Mouse (Mus musculus): ENCODE measurements around the gene Xlr5a. TPM values are rescaled to one million over a fixed set of nuclear protein-coding genes. Genes with fewer than 3 reads are reported as not detected.

Xlr5a gene
- 0.10 TPM in 1 of 2 replicates, not detected in the other for polyA plus RNA-seq (2015; fragmentation: Nextera tagmentation; extraction: Ambion mirVana)

DNA sequence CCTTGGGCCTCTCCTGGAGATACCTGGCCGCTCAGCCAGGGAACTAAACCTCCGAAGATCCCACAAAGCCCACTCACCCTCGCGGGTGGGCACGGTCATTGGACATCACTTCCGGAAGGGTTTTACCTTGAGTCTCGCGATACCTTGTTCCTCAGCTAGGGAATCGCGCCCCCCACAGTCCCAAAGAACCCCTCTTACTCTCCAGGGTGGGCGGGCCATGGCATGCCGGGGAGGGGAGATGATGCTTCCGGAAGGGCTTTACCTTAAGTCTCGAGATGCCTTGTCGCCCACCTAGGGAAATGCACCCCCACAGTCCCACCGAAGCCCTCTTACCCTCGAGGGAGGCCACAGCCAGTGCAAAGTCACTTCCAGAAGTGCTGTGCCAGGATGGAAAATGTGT, at the start of gene Xlr5a, which contains the start of gene Xlr5c:
Gene Xlr5a (minus strand): TSS at position 101 of the 400 bp plus-strand sequence.
Gene Xlr5c (minus strand): TSS at position 101 of the 400 bp plus-strand sequence.

DNA sequence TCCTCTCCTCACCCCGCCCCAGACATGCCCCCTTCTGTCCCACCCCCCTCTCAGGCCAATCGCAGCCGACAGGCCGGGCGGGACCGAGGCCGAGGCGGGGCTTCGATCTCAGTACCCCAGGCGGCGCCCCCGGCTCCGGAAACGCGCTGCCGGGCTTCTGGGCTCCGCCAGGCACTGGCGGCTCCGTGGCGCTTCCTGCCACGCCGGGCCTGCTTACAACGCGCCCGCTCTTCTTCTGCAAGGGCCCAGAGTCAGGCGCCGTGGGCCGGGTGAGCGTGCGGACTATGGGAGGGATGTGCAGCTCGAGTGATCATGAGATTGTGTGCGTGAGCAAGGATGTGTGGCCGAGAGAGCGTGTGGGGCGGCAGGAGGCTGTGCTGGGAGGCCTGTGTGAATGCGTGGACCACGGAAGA, 49.7 kb upstream of the Xlr5a start, which contains the start of gene Zfp275:
Gene Zfp275 (plus strand): TSS at position 139 of the 413 bp plus-strand sequence.

DNA sequence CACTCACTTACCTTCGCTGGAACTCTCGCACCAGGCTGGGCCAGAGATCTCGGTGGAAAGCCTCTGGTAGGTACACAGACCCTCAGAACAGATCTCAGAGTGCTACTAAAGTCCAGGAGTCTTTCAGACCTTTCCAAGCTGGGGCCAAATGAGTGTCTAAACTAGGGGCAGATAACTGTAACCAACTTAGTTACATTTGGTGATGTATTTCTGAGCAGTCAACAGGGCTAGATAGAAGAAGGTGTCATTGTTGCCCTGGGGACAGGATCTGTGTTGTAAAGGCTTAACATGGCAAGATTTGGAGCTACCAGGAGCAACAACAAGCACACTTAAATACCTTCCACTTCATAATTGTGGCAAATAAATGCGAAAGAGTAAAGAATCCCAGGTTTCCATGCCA, 44.0 kb upstream of the Xlr5a start, which contains the start of gene Gm45015:
Gene Gm45015 (minus strand): TSS at position 101 of the 400 bp plus-strand sequence.

GRCm38 (mm10) chrX:73265270-73265669, 27.5 kb downstream of the Xlr5a start, which contains the start of gene Xlr3c:
Xlr3c (minus strand) TSS chrX:73265390.

GRCm38 (mm10) chrX:73242821-73243325, 49.9 kb downstream of the Xlr5a start, which contains the start of gene Xlr4c:
Xlr4c (minus strand) TSS chrX:73243130.

DNA sequence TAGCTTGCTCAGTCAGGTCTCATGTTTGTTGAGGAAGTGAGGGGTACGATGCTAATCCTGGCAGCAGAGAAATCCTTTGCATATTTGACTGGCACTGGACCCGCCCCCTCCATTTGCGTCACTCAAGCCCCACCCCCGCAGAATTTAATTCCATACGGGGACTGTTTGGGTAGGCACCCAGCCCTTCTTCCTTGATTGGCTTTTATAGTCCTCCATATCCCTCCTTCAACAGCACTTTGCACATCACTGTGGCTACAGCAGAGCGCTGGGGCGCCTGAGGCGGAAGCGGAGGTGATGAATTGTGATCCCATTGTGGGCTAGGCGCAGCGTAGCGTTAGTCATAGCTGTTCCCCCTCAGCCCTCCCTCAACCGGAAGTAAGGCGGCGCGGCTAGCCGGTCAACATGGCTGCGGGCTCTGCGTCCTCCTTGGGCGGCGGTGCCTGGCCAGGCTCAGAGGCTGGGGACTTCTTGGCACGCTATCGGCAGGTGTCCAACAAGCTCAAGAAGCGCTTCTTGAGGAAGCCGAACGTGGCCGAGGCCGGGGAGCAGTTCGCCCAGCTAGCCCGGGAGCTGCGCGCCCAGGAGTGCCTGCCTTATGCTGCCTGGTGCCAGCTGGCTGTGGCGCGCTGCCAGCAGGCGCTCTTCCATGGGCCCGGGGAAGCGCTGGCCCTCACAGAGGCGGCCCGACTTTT, 64.7 kb downstream of the Xlr5a start, which contains the start of gene F8a:
Gene F8a (plus strand): TSS at position 378 of the 692 bp plus-strand sequence.

DNA sequence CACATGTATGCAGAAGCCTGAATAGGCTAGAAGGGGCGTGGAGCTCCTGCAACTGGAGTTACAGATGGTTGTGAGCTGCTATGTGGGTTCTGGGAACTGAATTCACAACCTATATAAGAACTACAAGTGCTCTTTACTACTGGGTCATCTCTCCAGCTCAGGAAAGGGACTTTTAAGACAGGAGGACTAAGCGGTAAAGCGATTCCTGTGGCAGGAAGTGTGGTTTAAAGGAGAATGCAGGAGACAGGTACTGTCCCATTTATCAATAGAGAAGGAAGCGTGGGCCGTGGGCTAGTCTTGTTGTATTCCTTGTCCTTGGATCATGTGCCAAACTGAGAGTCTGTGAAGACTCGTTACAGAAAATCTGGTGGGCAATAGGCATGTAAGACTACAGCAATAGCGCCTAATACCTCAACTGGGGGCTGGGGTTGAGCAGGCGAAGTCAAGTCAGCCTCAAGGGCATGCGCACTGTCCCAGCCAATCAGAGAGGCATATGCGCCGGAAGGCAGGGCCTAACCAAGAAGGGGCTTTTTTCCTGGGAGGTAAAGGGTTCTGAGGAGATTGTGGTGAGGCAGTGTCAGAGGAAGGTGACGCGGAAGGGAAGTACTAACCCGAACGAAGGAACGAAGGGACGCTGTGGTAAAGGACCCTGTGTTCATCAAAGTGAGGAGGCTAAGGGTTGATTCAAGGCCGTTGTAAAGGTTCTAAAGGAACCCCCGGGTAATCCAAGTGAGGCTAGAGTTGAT, 78.8 kb downstream of the Xlr5a start, which contains the start of gene Xlr4b:
Gene Xlr4b (plus strand): TSS at position 515 of the 746 bp plus-strand sequence.

GRCm38 (mm10) chrX:73191934-73192333, 100.8 kb downstream of the Xlr5a start, which contains the start of gene Xlr3b:
Xlr3b (plus strand) TSS chrX:73192207.

GRCm38 (mm10) chrX:73176889-73177288, 115.9 kb downstream of the Xlr5a start, which contains the start of gene Spin2d:
Spin2d (minus strand) TSS chrX:73176989.

DNA sequence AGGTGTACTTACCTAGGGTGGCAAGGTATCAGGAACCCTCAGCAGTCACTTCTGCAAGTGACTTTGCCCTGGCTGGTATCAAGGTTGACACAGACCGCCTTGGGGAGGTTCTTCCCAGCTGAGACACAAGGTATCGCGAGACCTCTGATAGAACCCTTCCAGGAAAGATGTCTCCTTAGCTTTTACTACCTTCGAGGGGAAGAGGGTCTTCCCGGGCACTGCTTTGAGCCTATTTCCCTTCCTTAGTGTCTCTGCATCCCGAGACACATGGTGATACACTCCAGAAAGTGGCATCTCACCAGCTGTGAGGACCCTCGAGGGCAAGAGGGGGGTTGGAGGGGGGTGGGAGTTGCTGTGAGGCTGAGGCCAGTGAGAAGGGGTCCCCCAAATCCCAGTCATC, 143.4 kb downstream of the Xlr5a start, which contains the start of gene DXBay18:
Gene DXBay18 (minus strand): TSS at position 101 of the 400 bp plus-strand sequence.

GRCm38 (mm10) chrX:73148496-73148895, 144.3 kb downstream of the Xlr5a start, which contains the start of gene Xlr5b:
Xlr5b (plus strand) TSS chrX:73148796.

DNA sequence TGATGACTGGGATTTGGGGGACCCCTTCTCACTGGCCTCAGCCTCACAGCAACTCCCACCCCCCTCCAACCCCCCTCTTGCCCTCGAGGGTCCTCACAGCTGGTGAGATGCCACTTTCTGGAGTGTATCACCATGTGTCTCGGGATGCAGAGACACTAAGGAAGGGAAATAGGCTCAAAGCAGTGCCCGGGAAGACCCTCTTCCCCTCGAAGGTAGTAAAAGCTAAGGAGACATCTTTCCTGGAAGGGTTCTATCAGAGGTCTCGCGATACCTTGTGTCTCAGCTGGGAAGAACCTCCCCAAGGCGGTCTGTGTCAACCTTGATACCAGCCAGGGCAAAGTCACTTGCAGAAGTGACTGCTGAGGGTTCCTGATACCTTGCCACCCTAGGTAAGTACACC, 176.0 kb downstream of the Xlr5a start, which contains the start of gene Gm14685:
Gene Gm14685 (plus strand): TSS at position 301 of the 400 bp plus-strand sequence.

DNA sequence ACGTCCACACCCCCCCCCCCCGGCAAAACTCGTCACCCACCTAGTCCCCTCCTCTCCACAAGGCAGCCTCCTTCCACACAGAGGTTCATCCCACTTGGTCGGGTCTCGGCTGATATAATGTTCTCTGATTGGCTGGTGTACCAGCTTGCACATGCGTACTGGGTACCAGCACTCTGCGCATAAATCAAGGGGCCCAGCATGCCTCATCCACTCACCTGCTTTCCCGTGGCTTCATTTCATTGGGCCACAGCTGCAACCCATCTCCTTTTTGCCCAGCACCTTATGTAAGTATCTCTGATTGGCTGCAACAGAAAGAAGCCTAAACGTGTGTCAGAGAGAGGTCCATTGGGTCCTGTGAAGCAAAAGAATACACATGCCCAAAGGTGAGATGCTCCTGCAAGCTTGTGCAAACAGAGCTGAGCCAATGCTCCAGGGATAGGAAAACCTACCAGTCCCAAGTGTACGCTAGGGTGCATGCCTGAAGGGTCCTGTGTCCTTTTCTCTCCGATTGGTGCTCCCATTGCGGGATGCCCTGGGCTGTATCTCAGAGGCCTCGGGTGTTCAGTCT, 195.8 kb downstream of the Xlr5a start, which contains the start of gene Xlr3a:
Gene Xlr3a (minus strand): TSS at position 155 of the 568 bp plus-strand sequence.

GRCm38 (mm10) chrX:73082267-73083055, 210.3 kb downstream of the Xlr5a start, which contains the start of gene Xlr4a:
Xlr4a (minus strand) TSS chrX:73082478.

GRCm38 (mm10) chrX:73064415-73064793, 228.4 kb downstream of the Xlr5a start, which contains the start of gene Pnma3:
Pnma3 (plus strand) TSS chrX:73064787.

Other genes starting within 250 kb of the Xlr5a start
- gene Pnma3, start 228.2 kb downstream of the Xlr5a start, polyA plus RNA-seq (2015; fragmentation: Nextera tagmentation; extraction: Ambion mirVana), result not detected in 2 replicates
- gene Xlr4a, start 210.5 kb downstream of the Xlr5a start, polyA plus RNA-seq (2015; fragmentation: Nextera tagmentation; extraction: Ambion mirVana), result 2.6 TPM in 1 of 2 replicates, not detected in the other
- 0.58 and 3.1 TPM in 2 replicates for gene Xlr3a, start 195.9 kb downstream of the Xlr5a start, polyA plus RNA-seq (2015; fragmentation: Nextera tagmentation; extraction: Ambion mirVana)
- gene Gm14685, start 175.9 kb downstream of the Xlr5a start, polyA plus RNA-seq (2015; fragmentation: Nextera tagmentation; extraction: Ambion mirVana), result 0.14 and 0.23 TPM in 2 replicates
- not detected in 2 replicates for gene Xlr5b, start 144.2 kb downstream of the Xlr5a start, polyA plus RNA-seq (2015; fragmentation: Nextera tagmentation; extraction: Ambion mirVana)
- not detected in 2 replicates for gene DXBay18, start 143.5 kb downstream of the Xlr5a start, polyA plus RNA-seq (2015; fragmentation: Nextera tagmentation; extraction: Ambion mirVana)
- gene Spin2d, start 116.0 kb downstream of the Xlr5a start, polyA plus RNA-seq (2015; fragmentation: Nextera tagmentation; extraction: Ambion mirVana), result not detected in 2 replicates
- 0.79 and 15.1 TPM in 2 replicates for gene Xlr3b, start 100.8 kb downstream of the Xlr5a start, polyA plus RNA-seq (2015; fragmentation: Nextera tagmentation; extraction: Ambion mirVana)
- 0.17 and 3.3 TPM in 2 replicates for gene Xlr4b, start 78.6 kb downstream of the Xlr5a start, polyA plus RNA-seq (2015; fragmentation: Nextera tagmentation; extraction: Ambion mirVana)
- 21.2 and 24.6 TPM in 2 replicates for gene F8a, start 64.7 kb downstream of the Xlr5a start, polyA plus RNA-seq (2015; fragmentation: Nextera tagmentation; extraction: Ambion mirVana)
- gene Xlr4c, start 49.8 kb downstream of the Xlr5a start, polyA plus RNA-seq (2015; fragmentation: Nextera tagmentation; extraction: Ambion mirVana), result 0.25 TPM in 1 of 2 replicates, not detected in the other
- gene Xlr3c, start 27.6 kb downstream of the Xlr5a start, polyA plus RNA-seq (2015; fragmentation: Nextera tagmentation; extraction: Ambion mirVana), result not detected in 2 replicates
- not detected in 2 replicates for gene Xlr5c, start within 50 bp of the Xlr5a start, polyA plus RNA-seq (2015; fragmentation: Nextera tagmentation; extraction: Ambion mirVana)
- not detected in 2 replicates for gene Gm45015, start 43.9 kb upstream of the Xlr5a start, polyA plus RNA-seq (2015; fragmentation: Nextera tagmentation; extraction: Ambion mirVana)
- gene Zfp275, start 49.6 kb upstream of the Xlr5a start, polyA plus RNA-seq (2015; fragmentation: Nextera tagmentation; extraction: Ambion mirVana), result 4.0 and 4.9 TPM in 2 replicates
- gene Gm18336, start 105.8 kb upstream of the Xlr5a start, polyA plus RNA-seq (2015; fragmentation: Nextera tagmentation; extraction: Ambion mirVana), result 0.07 TPM in 1 of 2 replicates, not detected in the other
- 0.04 and 0.05 TPM in 2 replicates for gene Zfp92, start 118.1 kb upstream of the Xlr5a start, polyA plus RNA-seq (2015; fragmentation: Nextera tagmentation; extraction: Ambion mirVana)
- gene Trex2, start 142.4 kb upstream of the Xlr5a start, polyA plus RNA-seq (2015; fragmentation: Nextera tagmentation; extraction: Ambion mirVana), result 11.7 and 13.1 TPM in 2 replicates
- gene Haus7, start 166.1 kb upstream of the Xlr5a start, polyA plus RNA-seq (2015; fragmentation: Nextera tagmentation; extraction: Ambion mirVana), result 42.9 and 47.3 TPM in 2 replicates
- gene Bgn, start 190.6 kb upstream of the Xlr5a start, polyA plus RNA-seq (2015; fragmentation: Nextera tagmentation; extraction: Ambion mirVana), result 364 and 471 TPM in 2 replicates
- 0.86 and 1.4 TPM in 2 replicates for gene Atp2b3, start 210.1 kb upstream of the Xlr5a start, polyA plus RNA-seq (2015; fragmentation: Nextera tagmentation; extraction: Ambion mirVana)